Mouse (Mus musculus) liver, adult 2 months (tissue): ENCODE results near the gene Mrpl30.

ENCODE experiments used
- CTCF ChIP-seq: fragments of 200-500 bp; IDR thresholded peaks from 2 replicates; pipeline ENCODE4 v1.5.1; 2011; ENCODE audit warnings: low read depth, low read length, control low read depth
- POLR2A ChIP-seq: fragments of 200-500 bp; IDR thresholded peaks from 2 replicates; pipeline ENCODE4 v1.6.1; 2011; ENCODE audit warnings: low read length, control low read depth; ENCODE audit not compliant: insufficient read depth; ENCODE audit errors: extremely low read depth

DNA sequence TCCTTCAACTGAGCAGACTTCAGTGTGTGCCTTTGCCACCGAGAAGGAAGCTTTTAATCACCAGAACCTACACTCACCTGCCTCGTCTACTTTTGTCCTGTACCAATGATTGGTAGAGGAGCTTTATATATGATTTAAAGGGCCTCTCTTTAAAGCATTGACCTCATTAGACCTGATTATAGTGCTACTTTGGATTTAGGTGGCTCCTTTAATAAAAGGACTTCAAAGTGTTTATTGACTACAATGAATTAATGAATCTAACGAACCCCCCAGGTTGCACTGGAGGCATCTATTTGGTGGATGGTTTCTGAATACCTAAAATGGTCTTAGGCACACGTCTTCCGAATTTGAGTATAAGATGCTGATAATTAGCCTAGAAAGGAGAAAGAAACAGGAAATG is 26.1 kb downstream of the Mrpl30 start, which contains the start of gene Lyg2:
- TF ChIP-seq POLR2A = no peak
- TF ChIP-seq CTCF = no peak
